Comparison of ENCODE assay signal across 8 mouse cellular contexts in genomic region chr7:45699523-45700141, GRCm38 (mm10). TPM values are rescaled to one million over a fixed set of nuclear protein-coding genes. Genes with fewer than 3 reads are reported as not detected.
DNase-seq lines count a peak whose midpoint lies in the region; ATAC-seq lines count a peak whose summit lies in the region.

TSS of gene Car11 (plus strand) at chr7:45699843.

- H3K4me2 ChIP-seq in kidney, embryonic 16.5 days (replicated peaks; ENCODE audit: low read depth, low read length): peak within 1 kb of the TSS; percentile 89
- H3K4me2 ChIP-seq in embryonic facial prominence, embryonic 13.5 days: peak within 1 kb of the TSS; percentile 92
- peak within 1 kb of the TSS; percentile 95 for H3K4me2 ChIP-seq in hindbrain, embryonic 15.5 days
- H3K4me2 ChIP-seq in liver, embryonic 16.5 days (ENCODE audit: low read depth, low read length): 0 out of 2 replicates have a peak within 1 kb of the TSS, but pooled peaks have one; percentile 1

- WGBS in kidney, embryonic 16.5 days: 2% methylated on average over 30 of the region's 36 CpGs
- WGBS in embryonic facial prominence, embryonic 13.5 days: 2% methylated on average over 36 of the region's 36 CpGs
- WGBS in hindbrain, embryonic 15.5 days: under 1% methylated on average over 33 of the region's 36 CpGs
- WGBS in liver, embryonic 16.5 days (ENCODE audit: insufficient replicate concordance): 5% methylated on average over 36 of the region's 36 CpGs

- peak within 1 kb of the TSS; percentile 51 for H3K4me3 ChIP-seq in kidney, embryonic 16.5 days (ENCODE audit: low read length)
- peak within 1 kb of the TSS; percentile 51 for H3K4me3 ChIP-seq in embryonic facial prominence, embryonic 13.5 days
- peak within 1 kb of the TSS; percentile 53 for H3K4me3 ChIP-seq in hindbrain, embryonic 15.5 days
- H3K4me3 ChIP-seq in liver, embryonic 16.5 days (ENCODE audit: low read depth, low read length): no peak within 1 kb of the TSS

- no peak for ATAC-seq in kidney, embryonic 16.5 days (ENCODE audit: low FRiP score, low TSS enrichment)
- no peak for ATAC-seq in embryonic facial prominence, embryonic 13.5 days (ENCODE audit: insufficient number of reproducible peaks, insufficient read depth, low FRiP score, low TSS enrichment, low read depth)
- ATAC-seq in hindbrain, embryonic 15.5 days (ENCODE audit: low FRiP score, low read depth): no peak
- ATAC-seq in liver, embryonic 16.5 days (ENCODE audit: low read depth): no peak

- H3K27ac ChIP-seq in kidney, embryonic 16.5 days (ENCODE audit: low read length): no peak within 1 kb of the TSS
- H3K27ac ChIP-seq in embryonic facial prominence, embryonic 13.5 days: no peak within 1 kb of the TSS
- H3K27ac ChIP-seq in hindbrain, embryonic 15.5 days (replicated peaks): peak within 1 kb of the TSS; percentile 88
- H3K27ac ChIP-seq in liver, embryonic 16.5 days (ENCODE audit: low read length): no peak within 1 kb of the TSS

- no peaks in the 10 kb centered on the region for H3K36me3 ChIP-seq in kidney, embryonic 16.5 days (ENCODE audit: insufficient read depth, low read length)
- H3K36me3 ChIP-seq in embryonic facial prominence, embryonic 13.5 days: no peaks in the 10 kb centered on the region
- no peaks in the 10 kb centered on the region for H3K36me3 ChIP-seq in hindbrain, embryonic 15.5 days
- H3K36me3 ChIP-seq in liver, embryonic 16.5 days (ENCODE audit: control insufficient read depth, insufficient read depth): no peaks in the 10 kb centered on the region

- peaks cover 28% of the 10 kb centered on the region for H3K4me1 ChIP-seq in kidney, embryonic 16.5 days (ENCODE audit: insufficient read depth, low read length)
- H3K4me1 ChIP-seq in embryonic facial prominence, embryonic 13.5 days: peaks cover 45% of the 10 kb centered on the region
- H3K4me1 ChIP-seq in hindbrain, embryonic 15.5 days (replicated peaks): peaks cover 48% of the 10 kb centered on the region
- peaks cover 10% of the 10 kb centered on the region for H3K4me1 ChIP-seq in liver, embryonic 16.5 days (ENCODE audit: control insufficient read depth, low read depth, low read length)

- H3K9ac ChIP-seq in kidney, embryonic 16.5 days (replicated peaks; ENCODE audit: low read length): peak within 1 kb of the TSS; percentile 70
- peak within 1 kb of the TSS; percentile 75 for H3K9ac ChIP-seq in embryonic facial prominence, embryonic 13.5 days
- peak within 1 kb of the TSS; percentile 74 for H3K9ac ChIP-seq in hindbrain, embryonic 15.5 days
- H3K9ac ChIP-seq in liver, embryonic 16.5 days (ENCODE audit: low read depth, low read length): no peak within 1 kb of the TSS

- no peaks in the 10 kb centered on the region for H3K9me3 ChIP-seq in kidney, embryonic 16.5 days (ENCODE audit: low read length)
- no peaks in the 10 kb centered on the region for H3K9me3 ChIP-seq in embryonic facial prominence, embryonic 13.5 days
- no peaks in the 10 kb centered on the region for H3K9me3 ChIP-seq in hindbrain, embryonic 15.5 days
- no peaks in the 10 kb centered on the region for H3K9me3 ChIP-seq in liver, embryonic 16.5 days (replicated peaks; ENCODE audit: control insufficient read depth, low read length)

- no peak for DNase-seq in kidney, adult 18-20 months
- DNase-seq in adrenal gland, adult 8-10 months: no peak
- no peak for DNase-seq in ovary, postnatal 10 days (ENCODE audit: low spot score)
- DNase-seq in MN1 (ENCODE audit: low spot score): no peak

- peaks cover 23% of the 10 kb centered on the region for H3K27me3 ChIP-seq in kidney, embryonic 16.5 days (ENCODE audit: insufficient read depth, low read length)
- H3K27me3 ChIP-seq in embryonic facial prominence, embryonic 13.5 days: peaks cover 28% of the 10 kb centered on the region
- H3K27me3 ChIP-seq in hindbrain, embryonic 15.5 days: no peaks in the 10 kb centered on the region
- H3K27me3 ChIP-seq in liver, embryonic 16.5 days (ENCODE audit: control insufficient read depth, insufficient read depth, low read depth, low read length): peaks cover 37% of the 10 kb centered on the region

RNA-seq across cellular contexts. Expression of gene Car11, which starts in this region (rescaled TPM):
- 10.7 and 11.6 TPM in 2 replicates for polyA plus RNA-seq in kidney, embryonic 16.5 days (2015; fragmentation: Nextera tagmentation; extraction: Ambion mirVana)
- 10 to 100 TPM; 11.5 to 28.2 (median 18.9) TPM for total RNA-seq in adrenal gland, adult 8-10 months (2022)
- 15.2 and 17.3 TPM in 2 replicates for polyA plus RNA-seq in embryonic facial prominence, embryonic 13.5 days (2015; fragmentation: Nextera tagmentation; extraction: Ambion mirVana)
- polyA plus RNA-seq in hindbrain, embryonic 15.5 days (2015; fragmentation: Nextera tagmentation; extraction: Ambion mirVana): 58.6 and 67.3 TPM in 2 replicates
- polyA plus RNA-seq in liver, embryonic 16.5 days (2015; fragmentation: Nextera tagmentation; extraction: Ambion mirVana): 0.23 and 0.37 TPM in 2 replicates

Comparison
In these comparisons a context has a peak if more than half of its experiments do, and no peak if none do; other contexts are left out.
1. H3K4me2 ChIP-seq: peak in every context shown above with its lines; median percentile 95 in hindbrain, embryonic 15.5 days; 92 in embryonic facial prominence, embryonic 13.5 days; 89 in kidney, embryonic 16.5 days; 1 in liver, embryonic 16.5 days.